Mouse (Mus musculus) C2C12 (cell line): ENCODE data around the gene Tsc22d2. TPM values are rescaled to one million over a fixed set of nuclear protein-coding genes. Genes with fewer than 3 reads are reported as not detected.

ENCODE experiments used
- H3K27me3 ChIP-seq: one replicate; pipeline ENCODE4 v1.6.1; 2011; ENCODE audit not compliant: control insufficient read depth, insufficient read depth, insufficient read length
- H3K36me3 ChIP-seq: one replicate; pipeline ENCODE4 v1.6.1; 2011; ENCODE audit not compliant: control insufficient read depth, insufficient read depth
- H3K4me3 ChIP-seq: one replicate; pipeline ENCODE4 v1.5.1; 2011; ENCODE audit warnings: mild to moderate bottlenecking, control low read depth; ENCODE audit not compliant: poor library complexity, insufficient read depth, severe bottlenecking
- H3K79me2 ChIP-seq: one replicate; pipeline ENCODE4 v1.6.1; 2011; ENCODE audit not compliant: control insufficient read depth, insufficient read depth
- H3K79me3 ChIP-seq: one replicate; pipeline ENCODE4 v1.6.1; 2011; ENCODE audit warnings: low read depth, control low read depth
- H3ac ChIP-seq: one replicate; pipeline ENCODE3; 2011; ENCODE audit warnings: low read depth; ENCODE audit not compliant: control insufficient read depth, insufficient read length
- CEBPB ChIP-seq: IDR thresholded peaks from one replicate; pipeline ENCODE4 v1.6.1; 2011; ENCODE audit warnings: low read depth, mild to moderate bottlenecking, control low read depth, moderate library complexity
- CTCF ChIP-seq: IDR thresholded peaks from one replicate; pipeline ENCODE4 v1.5.1; 2011; ENCODE audit not compliant: control insufficient read depth, insufficient read depth, insufficient read length
- FOSL1 ChIP-seq: IDR thresholded peaks from one replicate; pipeline ENCODE4 v1.8.0; 2011; ENCODE audit warnings: mild to moderate bottlenecking, low read length; ENCODE audit not compliant: poor library complexity, insufficient read depth, severe bottlenecking
- MAX ChIP-seq: IDR thresholded peaks from one replicate; pipeline ENCODE4 v1.6.1; 2011; ENCODE audit warnings: mild to moderate bottlenecking, control low read depth
- MYOD1 ChIP-seq: IDR thresholded peaks from one replicate; pipeline ENCODE4 v1.6.1; 2011; ENCODE audit warnings: low read depth; ENCODE audit not compliant: control insufficient read depth, insufficient read length
- MYOG ChIP-seq: IDR thresholded peaks from one replicate; pipeline ENCODE4 v1.6.1; 2011; ENCODE audit not compliant: control insufficient read depth, insufficient read length; ENCODE audit errors: extremely low read depth
- USF1 ChIP-seq: IDR thresholded peaks from one replicate; pipeline ENCODE4 v1.6.1; 2011; ENCODE audit warnings: low read depth, mild to moderate bottlenecking, control low read depth, moderate library complexity
- polyA plus RNA-seq: library from polyadenylated mRNA; unstranded; fragments of >200 nt; fragmentation: generic; extraction: Trizol; gene quantifications from one replicate; pipeline ENCODE4 v1.2.1, GENCODE M21; 2012; ENCODE audit warnings: missing spikeins

Gene Tsc22d2
- polyA plus RNA-seq, 1 experiment, result 11.6 TPM

DNA sequence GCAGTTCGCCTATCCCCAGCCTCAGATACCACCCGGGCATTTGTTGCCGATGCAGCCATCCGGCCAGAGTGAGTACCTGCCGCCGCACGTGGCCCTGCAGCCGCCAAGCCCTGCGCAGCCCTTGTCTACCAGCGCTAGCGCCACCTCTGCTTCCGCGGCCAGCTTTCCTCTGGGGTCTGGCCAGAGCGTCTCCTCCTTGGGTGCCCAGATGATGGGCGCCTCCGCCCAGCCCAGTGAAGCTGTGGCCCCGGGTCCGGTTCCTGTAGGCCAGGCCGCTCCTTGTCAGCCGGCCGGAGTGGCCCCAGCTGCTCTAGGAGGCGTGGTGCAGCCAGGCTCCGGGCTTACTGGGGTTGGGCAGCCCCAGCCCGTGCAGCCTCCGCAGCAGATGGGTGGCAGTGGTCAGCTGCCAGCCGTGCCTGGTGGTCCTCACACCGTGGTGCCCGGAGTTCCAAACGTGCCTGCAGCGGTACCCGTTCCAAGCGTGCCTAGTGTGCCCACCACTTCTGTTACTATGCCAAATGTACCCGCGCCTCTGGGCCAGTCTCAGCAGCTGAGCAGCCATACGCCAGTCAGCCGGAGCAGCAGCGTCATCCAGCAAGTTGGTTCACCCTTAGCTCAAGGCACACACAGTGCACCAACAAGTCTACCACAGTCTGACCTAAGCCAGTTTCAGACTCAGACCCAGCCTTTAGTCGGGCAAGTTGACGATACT lies 2.4 kb downstream of the Tsc22d2 start:
- Histone ChIP-seq H3K27me3 (no peaks in the 10 kb centered on the region), H3K4me3 (peak overlapping the region; percentile 92), H3ac (peak overlapping the region; percentile 88), H3K36me3 (peaks cover 53% of the 10 kb centered on the region), H3K79me3 (peaks cover 65% of the 10 kb centered on the region), H3K79me2 (peaks cover 74% of the 10 kb centered on the region)
- peak; percentile 11 for TF ChIP-seq MAX
- no peak for TF ChIP-seq CEBPB
- no peak for TF ChIP-seq MYOG
- TF ChIP-seq MYOD1, result no peak

DNA sequence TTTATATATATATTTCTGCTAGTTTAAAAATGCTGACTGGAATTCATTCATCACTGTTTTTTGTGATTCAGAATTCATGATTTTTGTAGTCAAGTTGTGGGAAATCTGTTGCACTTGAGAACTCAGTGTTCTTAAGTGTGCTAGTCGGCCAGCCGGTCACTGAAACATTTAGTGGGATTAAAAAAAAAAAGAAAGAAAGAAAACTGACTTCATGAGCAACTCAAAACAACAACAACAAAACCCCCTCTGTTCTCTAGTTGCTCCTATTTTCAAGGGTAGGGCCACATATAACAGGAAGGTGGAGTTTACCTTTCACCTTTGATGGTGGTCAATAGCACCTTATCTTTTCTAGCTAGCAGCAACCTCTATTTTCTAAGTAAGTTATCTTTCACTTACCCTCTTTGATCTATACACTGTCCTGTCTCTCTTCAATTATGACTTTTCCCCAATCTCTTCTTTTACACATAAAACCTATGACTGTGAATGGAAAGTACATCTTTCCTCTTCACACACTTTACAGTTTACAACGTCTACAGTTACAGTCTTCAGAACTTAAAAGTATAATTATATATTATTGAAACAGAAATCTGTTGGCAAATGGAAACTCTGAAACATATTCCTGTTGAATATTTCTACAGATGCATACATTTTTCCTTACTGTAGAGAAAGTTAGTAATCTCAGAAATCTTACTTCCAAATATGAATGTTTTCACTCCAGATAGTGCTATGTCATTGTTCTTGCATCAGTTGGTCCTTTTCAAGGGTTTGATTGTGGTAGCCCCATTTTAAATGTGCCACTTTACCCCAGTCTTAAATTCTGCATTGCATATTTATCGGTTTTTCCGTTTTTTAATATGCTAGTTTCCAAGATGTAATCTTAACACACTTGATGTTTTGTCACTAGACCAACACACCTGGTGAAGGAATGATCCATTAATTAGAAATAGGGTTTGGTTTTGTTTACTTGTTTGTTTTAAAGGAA lies 4.5 kb downstream of the Tsc22d2 start:
- Histone ChIP-seq H3K79me3 (peaks cover 86% of the 10 kb centered on the region), H3ac (peak overlapping the region; percentile 43), H3K4me3 (peak overlapping the region; percentile 92), H3K36me3 (peaks cover 67% of the 10 kb centered on the region), H3K27me3 (no peaks in the 10 kb centered on the region), H3K79me2 (peaks cover 96% of the 10 kb centered on the region)
- TF ChIP-seq USF1, result no peak

DNA sequence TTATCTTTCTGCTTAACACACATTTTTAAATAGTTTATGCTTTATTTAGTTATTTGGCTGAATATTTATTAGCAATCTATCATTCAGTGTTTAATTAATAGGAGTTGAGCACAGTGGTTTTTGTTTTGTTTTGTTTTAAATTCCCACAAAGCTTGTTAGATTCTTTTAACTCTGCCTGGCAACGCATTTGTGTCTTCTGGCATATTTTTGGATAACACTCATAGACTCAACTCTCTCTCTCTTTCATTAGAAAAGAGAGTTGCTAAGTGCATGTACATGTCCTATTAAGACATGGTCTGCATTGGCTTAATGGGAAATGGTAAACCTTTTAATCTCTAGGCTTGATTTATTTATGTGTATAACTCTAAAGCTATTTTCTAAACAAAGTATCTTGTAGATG lies 14.3 kb downstream of the Tsc22d2 start:
- no peak overlapping the region for H3ac ChIP-seq
- H3K4me3 ChIP-seq, result no peak overlapping the region
- peaks cover 42% of the 10 kb centered on the region for H3K36me3 ChIP-seq
- no peak for TF ChIP-seq MYOG
- TF ChIP-seq USF1, result no peak
- TF ChIP-seq FOSL1, result no peak
- no peak for TF ChIP-seq CTCF
- TF ChIP-seq MYOD1, result no peak
- TF ChIP-seq CEBPB, result no peak
- no peak for TF ChIP-seq MAX
- peaks cover 95% of the 10 kb centered on the region for H3K79me3 ChIP-seq
- H3K79me2 ChIP-seq, result peaks cover 99% of the 10 kb centered on the region
- no peaks in the 10 kb centered on the region for H3K27me3 ChIP-seq

DNA sequence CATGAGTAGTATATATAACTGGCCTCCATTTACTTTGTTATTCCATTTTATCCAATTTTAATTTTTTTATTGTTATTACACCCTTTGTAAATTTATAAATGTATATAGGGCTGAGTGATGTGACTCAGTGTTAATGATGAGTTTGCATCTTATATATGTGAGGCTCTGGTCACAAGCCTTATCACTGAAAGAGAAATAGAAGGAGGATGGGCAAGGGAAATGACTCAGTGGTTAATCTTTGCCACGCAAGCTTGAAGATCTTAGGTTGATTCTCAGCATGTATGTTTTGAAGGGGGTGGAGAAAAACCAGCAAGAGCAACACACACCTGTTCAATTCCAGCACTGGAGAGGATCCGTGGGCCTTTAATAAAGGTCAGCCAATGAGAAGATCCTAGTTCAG lies 19.9 kb downstream of the Tsc22d2 start:
- Histone ChIP-seq H3K4me3 (no peak overlapping the region), H3K79me3 (peaks cover 91% of the 10 kb centered on the region), H3K79me2 (peaks cover 100% of the 10 kb centered on the region), H3K27me3 (no peaks in the 10 kb centered on the region), H3K36me3 (peaks cover 45% of the 10 kb centered on the region), H3ac (no peak overlapping the region)
- TF ChIP-seq MYOG, result no peak
- no peak for TF ChIP-seq CTCF
- TF ChIP-seq MAX, result no peak
- TF ChIP-seq CEBPB, result no peak
- no peak for TF ChIP-seq MYOD1
- no peak for TF ChIP-seq FOSL1
- TF ChIP-seq USF1, result no peak

DNA sequence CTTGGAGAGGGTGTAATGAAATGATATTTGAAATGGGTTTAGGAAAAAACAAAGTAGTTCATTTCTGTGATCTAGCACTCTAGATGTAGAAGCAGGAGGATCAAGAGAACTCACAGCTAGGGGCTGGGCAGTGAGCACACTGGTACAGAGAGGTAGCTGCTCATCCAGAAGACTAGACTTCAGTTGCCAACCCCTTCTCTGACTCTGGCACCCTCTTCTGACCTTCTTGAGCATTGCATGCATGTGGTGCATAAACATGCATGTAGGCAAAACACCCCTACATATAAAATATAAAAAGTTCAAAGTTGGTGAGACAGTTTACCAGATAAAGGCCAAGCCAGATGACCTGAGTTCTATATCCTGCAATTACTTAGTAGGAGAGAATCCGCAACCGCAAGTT lies 33.7 kb downstream of the Tsc22d2 start:
- peaks cover 85% of the 10 kb centered on the region for H3K36me3 ChIP-seq
- H3ac ChIP-seq, result no peak overlapping the region
- peaks cover 77% of the 10 kb centered on the region for H3K79me3 ChIP-seq
- no peaks in the 10 kb centered on the region for H3K27me3 ChIP-seq
- no peak overlapping the region for H3K4me3 ChIP-seq
- H3K79me2 ChIP-seq, result peaks cover 96% of the 10 kb centered on the region
- TF ChIP-seq MYOD1, result no peak

DNA sequence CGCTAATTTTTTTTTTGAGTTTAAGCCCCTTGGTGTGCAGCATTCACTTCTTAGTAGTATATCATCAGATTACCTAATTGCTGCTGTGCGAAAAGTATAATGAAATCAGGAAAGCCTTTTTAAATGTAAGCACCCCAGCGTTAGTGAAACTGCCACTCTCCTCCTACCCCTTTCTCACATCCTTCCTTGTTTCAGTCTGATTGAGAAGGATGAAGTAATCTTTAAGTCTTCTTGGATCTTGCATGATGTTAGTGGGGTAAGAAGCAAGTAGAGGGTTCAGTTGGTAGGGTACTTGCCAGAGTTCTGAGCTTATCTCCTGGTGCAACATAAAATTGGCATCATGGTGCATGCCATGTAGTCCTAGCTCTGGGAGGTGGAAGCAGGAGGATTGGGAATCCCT lies 35.0 kb downstream of the Tsc22d2 start:
- H3K4me3 ChIP-seq, result no peak overlapping the region
- H3K79me2 ChIP-seq, result peaks cover 97% of the 10 kb centered on the region
- no peaks in the 10 kb centered on the region for H3K27me3 ChIP-seq
- TF ChIP-seq FOSL1, result no peak
- no peak for TF ChIP-seq MYOD1
- TF ChIP-seq CTCF, result no peak
- no peak for TF ChIP-seq MAX
- H3K79me3 ChIP-seq, result peaks cover 73% of the 10 kb centered on the region
- H3K36me3 ChIP-seq, result peaks cover 78% of the 10 kb centered on the region
- no peak overlapping the region for H3ac ChIP-seq
